Mouse (Mus musculus): ENCODE results near the gene Cox6a1. TPM values are rescaled to one million over a fixed set of nuclear protein-coding genes. Genes with fewer than 3 reads are reported as not detected.
"Not testable (repeated sequence)": the region's sequence is repeated elsewhere in the genome, so short reads cannot be mapped to it uniquely, and the experiment has no call there.

Cox6a1 gene
- polyA plus RNA-seq (2014; fragmentation: Nextera tagmentation; extraction: Ambion mirVana), result 1,031 and 1,178 TPM in 2 replicates

GRCm38 (mm10) chr5:115348546-115349224, at the start of gene Cox6a1:
Gene Cox6a1, minus strand, starts transcription at chr5:115348981.
- peak within 1 kb of the TSS; percentile 64 for H3K9ac ChIP-seq (ENCODE audit: low read length)

GRCm38 (mm10) chr5:115397839-115398780, 49.3 kb upstream of the Cox6a1 start:
- DNase-seq (ENCODE audit: low spot score) (peak; percentile 81), ATAC-seq (replicated peaks; ENCODE audit: low FRiP score, low TSS enrichment, low read depth) (no peak)
- Histone ChIP-seq H3K27me3 (replicated peaks; ENCODE audit: control insufficient read depth, insufficient read depth, low read length) (no peaks in the 10 kb centered on the region; the same call in 1 of the 2 replicates), H3K4me1 (replicated peaks; ENCODE audit: control insufficient read depth, insufficient read depth, low read length) (peaks cover 9% of the 10 kb centered on the region), H3K36me3 (ENCODE audit: control insufficient read depth, insufficient read depth, low read length) (no peaks in the 10 kb centered on the region), H3K9ac (ENCODE audit: low read length) (peak overlapping the region; percentile 59), H3K9me3 (ENCODE audit: control insufficient read depth, low read length) (no peaks in the 10 kb centered on the region), H3K4me3 (ENCODE audit: low read depth, low read length) (peak overlapping the region; percentile 36), H3K27ac (ENCODE audit: low read depth) (no peak overlapping the region), H3K4me2 (ENCODE audit: low read length) (peak overlapping the region; percentile 96)
- WGBS, result 3% methylated on average over 48 of the region's 48 CpGs

More at GRCm38 (mm10) chr5:115348546-115349224, at the start of gene Cox6a1:
- peaks cover 13% of the 10 kb centered on the region for H3K4me1 ChIP-seq (replicated peaks; ENCODE audit: control insufficient read depth, insufficient read depth, low read length)
- H3K9me3 ChIP-seq (ENCODE audit: control insufficient read depth, low read length), result no peaks in the 10 kb centered on the region
- peak; percentile 99 for DNase-seq (ENCODE audit: low spot score)
- H3K4me3 ChIP-seq (ENCODE audit: low read depth, low read length), result peak within 1 kb of the TSS; percentile 94
- H3K27ac ChIP-seq (ENCODE audit: low read depth), result peak within 1 kb of the TSS; percentile 64
- peak within 1 kb of the TSS; percentile 95 for H3K4me2 ChIP-seq (ENCODE audit: low read length)
- H3K36me3 ChIP-seq (ENCODE audit: control insufficient read depth, insufficient read depth, low read length), result peaks cover 30% of the 10 kb centered on the region
- H3K27me3 ChIP-seq (replicated peaks; ENCODE audit: control insufficient read depth, insufficient read depth, low read length), result no peaks in the 10 kb centered on the region
- WGBS, result under 1% methylated on average over 70 of the region's 74 CpGs
- ATAC-seq (replicated peaks; ENCODE audit: low FRiP score, low TSS enrichment, low read depth), result peak; percentile 92

DNA sequence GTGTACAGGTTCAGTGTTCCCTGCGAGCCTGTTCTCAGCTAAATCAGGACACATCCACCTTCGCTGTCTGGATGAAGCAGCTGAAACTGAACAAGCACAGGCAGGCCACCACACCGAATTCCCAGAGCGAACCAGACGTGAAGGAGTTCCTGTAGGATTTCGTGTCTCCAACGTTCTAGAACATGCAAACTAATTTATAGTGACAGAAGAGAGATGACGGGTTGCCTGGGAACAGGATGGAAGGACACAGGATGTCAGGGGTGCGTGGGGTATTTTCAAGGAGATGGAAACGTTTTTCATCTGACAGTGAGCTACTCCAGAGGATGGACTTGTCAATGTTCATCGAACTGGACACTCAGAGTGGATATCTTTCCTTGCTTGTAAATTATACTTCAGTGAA, 47.9 kb upstream of the Cox6a1 start:
- no peak overlapping the region for H3K27ac ChIP-seq (ENCODE audit: low read depth)
- WGBS, result 68% methylated on average over 11 of the region's 11 CpGs
- DNase-seq (ENCODE audit: low spot score) (no peak), ATAC-seq (replicated peaks; ENCODE audit: low FRiP score, low TSS enrichment, low read depth) (no peak)
- no peak overlapping the region for H3K9ac ChIP-seq (ENCODE audit: low read length)
- H3K36me3 ChIP-seq (ENCODE audit: control insufficient read depth, insufficient read depth, low read length), result no peaks in the 10 kb centered on the region
- H3K4me2 ChIP-seq (ENCODE audit: low read length), result no peak overlapping the region
- peaks cover 12% of the 10 kb centered on the region for H3K4me1 ChIP-seq (replicated peaks; ENCODE audit: control insufficient read depth, insufficient read depth, low read length)
- H3K27me3 ChIP-seq (replicated peaks; ENCODE audit: control insufficient read depth, insufficient read depth, low read length), result no peaks in the 10 kb centered on the region; the same call in 1 of the 2 replicates
- H3K4me3 ChIP-seq (ENCODE audit: low read depth, low read length), result no peak overlapping the region
- H3K9me3 ChIP-seq (ENCODE audit: control insufficient read depth, low read length), result no peaks in the 10 kb centered on the region

DNA sequence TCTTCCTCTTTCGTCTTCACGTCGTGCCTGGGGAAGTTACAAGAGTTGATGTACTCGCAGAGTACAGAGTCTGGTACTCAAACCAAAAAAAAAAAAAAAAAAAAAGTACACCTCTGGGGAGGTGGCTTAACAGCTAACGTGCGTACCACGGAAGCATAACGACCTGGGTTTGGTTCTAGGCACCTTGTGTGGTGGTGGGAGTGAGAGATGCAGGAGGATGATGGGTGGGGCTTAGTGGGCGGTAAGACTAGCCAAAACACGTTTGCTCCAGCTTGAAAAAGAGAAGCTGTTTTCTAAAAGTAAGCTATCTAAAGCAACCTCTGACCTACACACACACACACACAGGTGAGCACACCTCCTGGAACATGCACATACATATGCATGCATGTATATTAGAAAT, 46.1 kb upstream of the Cox6a1 start:
- Histone ChIP-seq H3K4me3 (ENCODE audit: low read depth, low read length) (no peak overlapping the region), H3K27me3 (replicated peaks; ENCODE audit: control insufficient read depth, insufficient read depth, low read length) (no peaks in the 10 kb centered on the region; the same call in 1 of the 2 replicates), H3K4me1 (replicated peaks; ENCODE audit: control insufficient read depth, insufficient read depth, low read length) (peaks cover 12% of the 10 kb centered on the region), H3K36me3 (ENCODE audit: control insufficient read depth, insufficient read depth, low read length) (no peaks in the 10 kb centered on the region), H3K9ac (ENCODE audit: low read length) (no peak overlapping the region), H3K27ac (ENCODE audit: low read depth) (no peak overlapping the region), H3K4me2 (ENCODE audit: low read length) (no peak overlapping the region), H3K9me3 (ENCODE audit: control insufficient read depth, low read length) (no peaks in the 10 kb centered on the region)
- ATAC-seq (replicated peaks; ENCODE audit: low FRiP score, low TSS enrichment, low read depth) (no peak), DNase-seq (ENCODE audit: low spot score) (no peak)
- WGBS, result 20% methylated on average over 10 of the region's 10 CpGs

DNA sequence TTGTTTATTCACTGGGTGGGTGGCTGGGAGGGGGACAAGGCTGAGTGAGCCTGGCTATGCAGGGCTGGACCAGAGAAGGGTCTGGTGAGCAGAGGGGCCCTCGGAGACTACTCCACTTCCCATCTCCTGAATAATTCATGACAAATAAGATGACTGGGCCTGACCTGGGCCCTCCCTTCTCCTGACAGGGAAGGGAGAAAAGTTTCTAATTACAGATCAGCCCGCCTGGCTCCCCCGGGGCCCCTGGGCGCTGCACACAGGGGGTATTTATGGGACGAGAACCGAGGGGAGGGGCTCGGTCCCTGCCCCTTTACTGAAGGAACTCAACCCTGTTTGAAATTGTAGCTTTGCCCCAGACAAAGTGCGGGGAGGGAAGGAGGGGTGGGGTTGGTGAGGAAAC, 45.4 kb upstream of the Cox6a1 start:
- no peaks in the 10 kb centered on the region for H3K36me3 ChIP-seq (ENCODE audit: control insufficient read depth, insufficient read depth, low read length)
- no peak overlapping the region for H3K4me2 ChIP-seq (ENCODE audit: low read length)
- H3K9me3 ChIP-seq (ENCODE audit: control insufficient read depth, low read length), result no peaks in the 10 kb centered on the region
- DNase-seq (ENCODE audit: low spot score) (no peak), ATAC-seq (replicated peaks; ENCODE audit: low FRiP score, low TSS enrichment, low read depth) (no peak)
- no peak overlapping the region for H3K27ac ChIP-seq (ENCODE audit: low read depth)
- peaks cover 12% of the 10 kb centered on the region for H3K4me1 ChIP-seq (replicated peaks; ENCODE audit: control insufficient read depth, insufficient read depth, low read length)
- 0 out of 2 replicates have a peak overlapping the region, but pooled peaks have one; percentile 17 for H3K9ac ChIP-seq (ENCODE audit: low read length)
- no peaks in the 10 kb centered on the region; the same call in 1 of the 2 replicates for H3K27me3 ChIP-seq (replicated peaks; ENCODE audit: control insufficient read depth, insufficient read depth, low read length)
- WGBS, result 5% methylated on average over 8 of the region's 8 CpGs
- H3K4me3 ChIP-seq (ENCODE audit: low read depth, low read length), result no peak overlapping the region

- no peak for ATAC-seq (replicated peaks; ENCODE audit: low FRiP score, low TSS enrichment, low read depth)
- 85% methylated on average over 1 of the region's 1 CpGs for WGBS
- no peak for DNase-seq (ENCODE audit: low spot score)
- Histone ChIP-seq H3K4me2 (ENCODE audit: low read length) (no peak overlapping the region), H3K27me3 (replicated peaks; ENCODE audit: control insufficient read depth, insufficient read depth, low read length) (no peaks in the 10 kb centered on the region; the same call in 1 of the 2 replicates), H3K27ac (ENCODE audit: low read depth) (no peak overlapping the region), H3K4me1 (replicated peaks; ENCODE audit: control insufficient read depth, insufficient read depth, low read length) (peaks cover 8% of the 10 kb centered on the region), H3K9me3 (ENCODE audit: control insufficient read depth, low read length) (no peaks in the 10 kb centered on the region), H3K4me3 (ENCODE audit: low read depth, low read length) (no peak overlapping the region), H3K9ac (ENCODE audit: low read length) (no peak overlapping the region), H3K36me3 (ENCODE audit: control insufficient read depth, insufficient read depth, low read length) (no peaks in the 10 kb centered on the region)
Measured at GRCm38 (mm10) chr5:115392969-115393368, 44.2 kb upstream of the Cox6a1 start.

- Histone ChIP-seq H3K27me3 (replicated peaks; ENCODE audit: control insufficient read depth, insufficient read depth, low read length) (no peaks in the 10 kb centered on the region), H3K9ac (ENCODE audit: low read length) (no peak overlapping the region), H3K27ac (ENCODE audit: low read depth) (no peak overlapping the region), H3K4me1 (replicated peaks; ENCODE audit: control insufficient read depth, insufficient read depth, low read length) (peaks cover 7% of the 10 kb centered on the region), H3K4me2 (ENCODE audit: low read length) (no peak overlapping the region), H3K4me3 (ENCODE audit: low read depth, low read length) (no peak overlapping the region), H3K9me3 (ENCODE audit: control insufficient read depth, low read length) (no peaks in the 10 kb centered on the region), H3K36me3 (ENCODE audit: control insufficient read depth, insufficient read depth, low read length) (no peaks in the 10 kb centered on the region)
- 24% methylated on average over 9 of the region's 9 CpGs for WGBS
- DNase-seq (ENCODE audit: low spot score) (no peak), ATAC-seq (replicated peaks; ENCODE audit: low FRiP score, low TSS enrichment, low read depth) (no peak)
Measured at GRCm38 (mm10) chr5:115391935-115392334, 43.2 kb upstream of the Cox6a1 start.

DNA sequence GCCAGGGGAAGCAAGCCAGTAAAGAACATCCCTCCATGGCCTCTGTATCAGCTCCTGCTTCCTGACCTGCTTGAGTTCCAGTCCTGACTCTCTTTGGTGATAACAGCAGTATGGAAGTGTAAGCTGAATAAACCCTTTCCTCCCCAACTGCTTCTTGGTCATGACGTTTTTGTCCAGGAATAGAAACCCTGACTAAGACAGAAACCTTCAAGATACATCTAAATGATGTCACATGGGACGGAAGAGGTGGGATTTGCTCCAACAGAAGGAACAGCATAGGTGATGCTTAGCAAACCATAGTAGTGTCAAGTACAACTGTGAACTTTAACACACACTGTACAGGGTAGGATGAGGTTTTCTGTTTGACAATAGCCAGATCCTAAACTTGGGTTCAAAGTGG, 30.1 kb upstream of the Cox6a1 start:
- not testable (repeated sequence) for H3K9ac ChIP-seq (ENCODE audit: low read length); H3K9me3 ChIP-seq (ENCODE audit: control insufficient read depth, low read length); H3K27me3 ChIP-seq (replicated peaks; ENCODE audit: control insufficient read depth, insufficient read depth, low read length); H3K27ac ChIP-seq (ENCODE audit: low read depth); H3K4me2 ChIP-seq (ENCODE audit: low read length); ATAC-seq (replicated peaks; ENCODE audit: low FRiP score, low TSS enrichment, low read depth); H3K36me3 ChIP-seq (ENCODE audit: control insufficient read depth, insufficient read depth, low read length); H3K4me1 ChIP-seq (replicated peaks; ENCODE audit: control insufficient read depth, insufficient read depth, low read length); DNase-seq (ENCODE audit: low spot score); H3K4me3 ChIP-seq (ENCODE audit: low read depth, low read length)
- WGBS, result 70% methylated on average over 2 of the region's 2 CpGs
